Mouse (Mus musculus): ENCODE measurements around the gene Wdhd1.
"Not testable (repeated sequence)": the region's sequence is repeated elsewhere in the genome, so short reads cannot be mapped to it uniquely, and the experiment has no call there.

Wdhd1 gene

GRCm38 (mm10) chr14:47276637-47277393 lies at the start of gene Wdhd1, which contains the start of gene Socs4:
Gene Wdhd1 (minus strand): TSS chr14:47276857.
Gene Socs4 (plus strand): TSS chr14:47276931.
- DNase-seq (ENCODE audit: low read depth in 2 of 2, low spot score in 2 of 2), result peak; percentile 90 to 93

GRCm38 (mm10) chr14:47325965-47326761 lies 49.5 kb upstream of the Wdhd1 start:
- no peak for DNase-seq (ENCODE audit: low read depth in 2 of 2, low spot score in 2 of 2)

DNA sequence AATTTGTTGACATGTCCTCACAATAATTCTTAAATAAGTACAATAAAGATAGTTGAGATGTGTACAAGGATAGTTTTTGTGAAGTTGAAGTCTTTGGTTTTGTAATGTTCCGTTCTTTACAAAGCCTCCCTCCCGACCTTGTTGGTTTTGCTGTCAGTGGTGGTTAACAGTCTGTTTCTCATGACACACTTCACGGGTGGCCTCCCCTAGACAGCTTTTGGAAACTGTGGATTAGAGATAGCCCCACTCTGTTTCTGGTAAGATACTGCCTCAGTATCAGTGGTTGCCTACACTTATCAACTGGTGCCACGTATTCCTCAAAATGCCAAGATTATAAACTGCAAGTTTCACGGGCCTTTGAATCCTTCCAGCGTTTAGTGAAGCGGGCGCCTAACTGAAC lies 44.9 kb upstream of the Wdhd1 start:
- DNase-seq (ENCODE audit: low read depth in 2 of 2, low spot score in 2 of 2), result not testable (repeated sequence)

DNA sequence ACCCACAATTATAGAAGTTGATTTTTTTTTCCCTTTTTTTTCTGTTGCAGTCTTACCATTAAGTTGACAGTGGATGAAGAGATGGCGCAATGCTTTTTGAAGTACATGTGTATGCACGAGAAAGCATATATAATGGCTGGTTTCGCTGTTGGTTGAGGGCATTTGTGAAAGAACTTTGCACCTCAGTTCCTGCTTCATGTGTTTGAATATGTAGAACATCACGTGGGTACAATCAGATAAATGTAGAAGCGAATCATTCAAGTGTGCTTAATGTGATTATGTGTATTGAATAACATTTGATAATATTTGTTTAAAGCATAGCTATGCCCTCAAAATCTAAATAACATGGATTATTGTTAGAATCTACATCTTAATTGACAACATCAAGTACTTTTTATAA lies 42.7 kb upstream of the Wdhd1 start:
- no peak for DNase-seq (ENCODE audit: low read depth in 2 of 2, low spot score in 2 of 2)

- DNase-seq (ENCODE audit: low read depth in 2 of 2, low spot score in 2 of 2), result no peak
These were observed 33.9 kb upstream of the Wdhd1 start for GRCm38 (mm10) chr14:47310342-47311181.

GRCm38 (mm10) chr14:47309061-47309460 lies 32.4 kb upstream of the Wdhd1 start:
- DNase-seq (ENCODE audit: low read depth in 2 of 2, low spot score in 2 of 2), result no peak

GRCm38 (mm10) chr14:47307669-47308068 lies 31.0 kb upstream of the Wdhd1 start:
- no peak for DNase-seq (ENCODE audit: low read depth in 2 of 2, low spot score in 2 of 2)

DNA sequence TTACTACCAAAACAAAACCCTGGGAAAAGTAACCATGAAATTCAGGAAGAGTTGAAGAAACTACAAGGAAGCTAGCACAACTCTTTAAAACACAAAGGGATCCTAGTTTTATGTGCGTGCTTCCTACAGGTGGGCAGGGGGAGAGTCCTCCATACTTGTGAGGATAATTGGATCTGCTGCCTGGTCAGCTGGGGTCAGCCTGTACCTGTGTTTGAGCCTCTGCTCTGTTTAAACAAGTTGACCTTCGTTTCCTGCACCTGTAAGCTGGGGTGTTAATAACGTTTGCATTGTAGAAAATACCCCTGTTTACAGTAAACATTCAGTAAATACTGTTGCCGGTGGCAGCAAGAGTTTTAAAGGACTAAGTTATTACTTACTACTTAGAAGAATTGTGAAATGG lies 29.3 kb upstream of the Wdhd1 start:
- DNase-seq (ENCODE audit: low read depth in 2 of 2, low spot score in 2 of 2), result no peak

DNA sequence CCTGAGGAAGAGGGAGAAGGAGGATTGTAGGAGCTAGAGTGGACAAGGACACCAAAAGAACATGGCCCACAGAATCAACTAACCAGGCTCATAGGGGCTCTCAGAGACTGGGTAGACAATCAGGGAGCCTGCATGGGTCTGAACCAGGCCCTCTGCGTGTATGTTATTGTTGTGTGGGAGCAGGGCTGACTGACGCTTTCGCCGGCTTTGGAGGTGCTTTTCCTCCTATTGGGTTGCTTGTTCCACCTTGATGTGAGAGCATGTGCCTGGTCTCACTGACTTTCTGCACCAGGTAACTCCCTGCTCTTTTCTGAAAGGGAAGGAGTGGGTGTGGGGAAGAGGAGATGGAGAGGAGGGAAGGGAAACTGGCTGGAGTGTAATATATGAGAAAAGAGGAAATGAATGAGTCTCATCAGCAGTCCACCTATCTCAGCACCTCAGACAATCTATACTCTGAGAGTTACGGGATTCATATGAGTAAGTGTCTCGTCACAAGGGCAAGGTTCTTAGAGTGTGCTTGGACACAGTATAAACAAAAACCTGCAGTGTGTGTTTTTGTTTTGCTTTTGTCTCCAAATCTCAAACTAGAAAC lies 28.3 kb upstream of the Wdhd1 start:
- DNase-seq (ENCODE audit: low read depth in 2 of 2, low spot score in 2 of 2), result no peak

GRCm38 (mm10) chr14:47302885-47303680 lies 26.4 kb upstream of the Wdhd1 start:
- no peak for DNase-seq (ENCODE audit: low read depth in 2 of 2, low spot score in 2 of 2)

DNA sequence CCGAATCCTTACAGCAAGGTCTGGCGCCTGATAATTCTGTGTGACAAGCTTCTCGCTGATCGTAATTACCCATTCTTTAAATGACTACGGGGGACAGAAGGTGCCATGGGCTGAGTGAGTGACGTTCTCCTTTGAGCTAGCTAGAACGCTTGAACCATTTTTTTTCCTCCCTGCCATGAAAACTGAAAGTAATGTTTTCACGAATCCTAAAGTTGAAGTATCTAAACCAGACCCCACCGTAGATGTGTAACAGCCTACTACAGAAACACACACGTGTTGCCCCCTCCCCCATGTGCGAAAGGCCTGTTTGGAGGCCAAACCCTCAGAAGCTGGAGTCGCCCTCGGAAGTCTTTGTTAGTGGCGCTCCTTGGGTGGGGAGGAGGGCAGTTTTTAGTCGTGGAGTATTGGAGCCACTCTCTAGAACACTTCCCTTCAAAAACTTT lies 22.2 kb upstream of the Wdhd1 start:
- DNase-seq (ENCODE audit: low read depth in 2 of 2, low spot score in 2 of 2), result peak in 1 of 2 experiments; percentile 27

DNA sequence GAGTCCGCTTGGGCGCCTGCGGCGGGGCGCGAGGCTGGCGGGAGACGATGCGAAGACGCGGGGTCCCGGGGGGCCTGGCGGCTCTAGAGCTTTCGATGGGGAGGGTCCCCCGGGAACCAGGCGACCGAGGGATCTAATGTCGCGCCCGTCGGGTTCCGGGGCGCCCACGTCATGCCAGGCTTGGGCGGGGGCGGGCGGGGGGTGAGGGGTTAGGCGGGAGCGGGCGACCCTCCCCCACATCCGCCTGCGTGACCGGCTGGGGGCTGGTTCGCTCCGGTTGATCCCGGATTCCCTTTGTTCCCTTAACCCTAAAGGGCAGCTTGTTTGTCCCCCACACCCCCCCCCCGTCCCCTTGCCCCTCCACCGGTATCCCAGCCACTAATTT lies 21.7 kb upstream of the Wdhd1 start:
- DNase-seq (ENCODE audit: low read depth in 2 of 2, low spot score in 2 of 2), result no peak

DNA sequence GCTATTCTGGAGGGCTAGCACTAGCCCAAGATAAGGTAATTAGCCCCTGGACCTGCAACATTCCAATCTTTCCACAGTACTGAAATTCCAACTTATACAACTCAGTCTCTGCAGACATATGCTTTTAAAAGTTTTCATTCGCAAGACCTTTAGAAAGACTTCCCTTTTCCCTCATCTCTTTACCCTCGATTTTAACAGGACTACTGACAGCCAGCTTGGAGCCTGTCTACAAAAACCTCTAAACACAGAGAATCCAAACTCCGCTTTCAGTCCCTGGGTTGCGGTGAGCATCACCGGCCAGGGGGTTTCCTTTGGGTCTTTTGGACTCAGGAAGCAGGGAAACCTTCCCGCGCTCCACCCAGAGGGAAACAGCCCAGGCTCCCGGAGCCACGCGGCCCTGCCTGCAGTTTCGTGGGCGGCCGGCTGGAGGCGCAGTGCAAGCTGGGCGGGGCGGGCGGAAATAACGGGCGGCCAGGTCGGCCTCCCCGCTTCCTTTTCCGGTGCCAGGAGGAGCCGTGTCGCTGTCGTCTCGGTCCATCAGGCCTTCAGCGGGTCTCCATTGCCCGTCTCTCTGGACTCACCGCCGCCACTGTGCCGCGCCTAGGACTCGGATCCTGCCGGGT lies 21.2 kb upstream of the Wdhd1 start, which contains the start of gene Mapk1ip1l:
Gene Mapk1ip1l, plus strand, starts transcription at position 482 of the 623 bp plus-strand sequence.
- peak; percentile 89 to 90 for DNase-seq (ENCODE audit: low read depth in 2 of 2, low spot score in 2 of 2)

GRCm38 (mm10) chr14:47296232-47296631 lies 19.6 kb upstream of the Wdhd1 start:
- no peak for DNase-seq (ENCODE audit: low read depth in 2 of 2, low spot score in 2 of 2)

DNA sequence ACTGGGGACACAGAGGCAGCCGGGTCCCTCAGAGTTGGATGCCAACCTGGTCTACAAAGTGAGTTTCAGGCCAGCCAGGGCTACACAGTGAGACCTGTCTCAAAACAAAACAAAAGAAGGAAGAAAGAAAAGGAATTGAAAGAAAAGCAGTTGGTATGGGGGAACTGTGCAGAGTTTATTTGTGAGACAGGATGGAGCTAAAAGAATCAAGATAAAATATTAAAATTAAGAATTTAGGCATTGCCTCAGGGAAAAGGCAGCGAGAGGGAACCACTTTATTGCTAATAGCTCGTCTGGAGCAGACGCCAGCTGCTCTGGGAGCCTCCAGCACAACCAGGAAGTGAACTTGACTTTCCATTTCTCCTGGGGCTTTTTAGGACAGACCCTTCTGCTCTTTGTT lies 17.5 kb upstream of the Wdhd1 start:
- DNase-seq (ENCODE audit: low read depth in 2 of 2, low spot score in 2 of 2), result no peak

GRCm38 (mm10) chr14:47291772-47292171 lies 15.1 kb upstream of the Wdhd1 start:
- DNase-seq (ENCODE audit: low read depth in 2 of 2, low spot score in 2 of 2), result no peak

- no peak for DNase-seq (ENCODE audit: low read depth in 2 of 2, low spot score in 2 of 2)
These were observed 10.4 kb upstream of the Wdhd1 start for GRCm38 (mm10) chr14:47287021-47287420.

GRCm38 (mm10) chr14:47286215-47286614 lies 9.6 kb upstream of the Wdhd1 start:
- DNase-seq (ENCODE audit: low read depth in 2 of 2, low spot score in 2 of 2), result no peak

GRCm38 (mm10) chr14:47285271-47285670 lies 8.6 kb upstream of the Wdhd1 start:
- no peak for DNase-seq (ENCODE audit: low read depth in 2 of 2, low spot score in 2 of 2)

DNA sequence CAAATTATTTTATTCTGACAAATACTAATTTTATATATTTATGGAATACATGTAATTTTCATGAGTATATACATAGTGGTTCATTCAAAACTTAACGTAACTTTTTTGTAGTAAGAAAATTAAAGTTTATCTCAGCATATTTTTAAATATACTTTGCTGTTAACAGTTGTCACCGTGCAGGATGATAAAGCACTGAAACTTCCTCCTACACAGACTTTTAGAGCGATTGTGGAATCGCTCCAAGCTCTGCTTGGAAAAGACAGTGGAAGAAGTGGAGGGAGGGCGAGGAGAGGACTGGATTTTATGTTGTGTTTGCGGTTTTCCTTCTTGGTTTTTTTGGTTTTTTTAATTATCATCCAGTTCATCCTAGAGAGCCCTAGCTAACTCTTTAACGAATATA lies 6.9 kb upstream of the Wdhd1 start:
- no peak for DNase-seq (ENCODE audit: low read depth in 2 of 2, low spot score in 2 of 2)
